Mouse (Mus musculus): Measurements from ENCODE around the gene Gm49510. TPM values are rescaled to one million over a fixed set of nuclear protein-coding genes. Genes with fewer than 3 reads are reported as not detected.
"Not testable (repeated sequence)": the region's sequence is repeated elsewhere in the genome, so short reads cannot be mapped to it uniquely, and the experiment has no call there.

Gene Gm49510
- polyA plus RNA-seq, 1 experiment from 2014 or later, result 0.32 TPM

DNA sequence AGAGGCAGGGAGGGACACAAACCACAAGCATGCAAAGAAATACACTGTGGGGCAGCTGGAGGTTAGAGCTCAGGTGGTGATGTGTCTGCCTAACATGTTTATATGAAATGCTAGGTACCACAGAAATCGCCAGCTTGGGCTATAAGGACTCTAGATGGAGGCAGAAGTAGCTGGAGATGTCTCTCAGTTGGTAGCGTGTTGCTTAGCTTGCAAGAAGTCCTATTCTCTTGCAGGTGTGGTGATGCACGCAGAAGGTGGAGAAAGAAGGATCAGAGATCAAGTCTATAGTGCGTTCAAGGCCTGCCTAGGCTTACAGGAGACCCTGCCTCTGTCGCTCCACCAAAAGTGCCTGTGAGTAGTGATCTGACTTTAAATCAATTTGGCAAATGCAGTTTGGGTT lies 23.9 kb upstream of the Gm49510 start:
- H3K4me1 ChIP-seq (ENCODE audit: control insufficient read depth, insufficient read depth, low read length), result peaks cover 35% of the 10 kb centered on the region
- H3K9ac ChIP-seq (ENCODE audit: low read length), result peak overlapping the region; percentile 93; the same call in 1 of the 2 replicates
- 72% methylated on average over 5 of the region's 5 CpGs for WGBS
- H3K4me2 ChIP-seq (ENCODE audit: low read depth, low read length), result peak overlapping the region; percentile 81
- H3K27me3 ChIP-seq (ENCODE audit: control insufficient read depth, insufficient read depth, low read length), result no peaks in the 10 kb centered on the region
- H3K27ac ChIP-seq (ENCODE audit: low read length), result peak overlapping the region; percentile 99
- H3K4me3 ChIP-seq (replicated peaks; ENCODE audit: low read length), result peak overlapping the region; percentile 78; the same call in 1 of the 2 replicates
- no peaks in the 10 kb centered on the region for H3K36me3 ChIP-seq (ENCODE audit: control insufficient read depth, insufficient read depth, low read length)
- ATAC-seq (ENCODE audit: insufficient read depth, low FRiP score), result no peak
- H3K9me3 ChIP-seq (replicated peaks; ENCODE audit: control insufficient read depth, low read length), result no peaks in the 10 kb centered on the region

- 2% methylated on average over 17 of the region's 17 CpGs for WGBS
- H3K27ac ChIP-seq (ENCODE audit: low read length), result peak overlapping the region; percentile 99
- no peaks in the 10 kb centered on the region for H3K27me3 ChIP-seq (ENCODE audit: control insufficient read depth, insufficient read depth, low read length)
- H3K9me3 ChIP-seq (replicated peaks; ENCODE audit: control insufficient read depth, low read length), result no peaks in the 10 kb centered on the region
- ATAC-seq (ENCODE audit: insufficient read depth, low FRiP score), result peak; percentile 52; the same call in 1 of the 2 replicates
- peak overlapping the region; percentile 78 for H3K4me3 ChIP-seq (replicated peaks; ENCODE audit: low read length)
- H3K9ac ChIP-seq (ENCODE audit: low read length), result peak overlapping the region; percentile 93
- 0 out of 2 replicates have a peak, but pooled peaks cover 2% of the 10 kb centered on the region for H3K36me3 ChIP-seq (ENCODE audit: control insufficient read depth, insufficient read depth, low read length)
- H3K4me1 ChIP-seq (ENCODE audit: control insufficient read depth, insufficient read depth, low read length), result peaks cover 35% of the 10 kb centered on the region
- H3K4me2 ChIP-seq (ENCODE audit: low read depth, low read length), result peak overlapping the region; percentile 81
Observed at GRCm38 (mm10) chr15:78876258-78876696, 23.2 kb upstream of the Gm49510 start.

GRCm38 (mm10) chr15:78876991-78877809 lies 22.3 kb upstream of the Gm49510 start, which contains the start of gene Gga1:
Gene Gga1 (plus strand): TSS chr15:78877190.
- Histone ChIP-seq H3K4me1 (ENCODE audit: control insufficient read depth, insufficient read depth, low read length) (peaks cover 30% of the 10 kb centered on the region), H3K36me3 (ENCODE audit: control insufficient read depth, insufficient read depth, low read length) (peaks cover 10% of the 10 kb centered on the region; the same call in 1 of the 2 replicates), H3K9ac (ENCODE audit: low read length) (peak within 1 kb of the TSS; percentile 93), H3K4me3 (replicated peaks; ENCODE audit: low read length) (peak within 1 kb of the TSS; percentile 78), H3K27ac (ENCODE audit: low read length) (peak within 1 kb of the TSS; percentile 99), H3K27me3 (ENCODE audit: control insufficient read depth, insufficient read depth, low read length) (no peaks in the 10 kb centered on the region), H3K9me3 (replicated peaks; ENCODE audit: control insufficient read depth, low read length) (no peaks in the 10 kb centered on the region), H3K4me2 (ENCODE audit: low read depth, low read length) (peak within 1 kb of the TSS; percentile 87)
- WGBS, result under 1% methylated on average over 71 of the region's 95 CpGs
- peak; percentile 90 for ATAC-seq (ENCODE audit: insufficient read depth, low FRiP score)

- peaks cover 28% of the 10 kb centered on the region for H3K4me1 ChIP-seq (ENCODE audit: control insufficient read depth, insufficient read depth, low read length)
- H3K4me2 ChIP-seq (ENCODE audit: low read depth, low read length), result peak overlapping the region; percentile 87
- H3K36me3 ChIP-seq (ENCODE audit: control insufficient read depth, insufficient read depth, low read length), result peaks cover 10% of the 10 kb centered on the region; the same call in 1 of the 2 replicates
- no peaks in the 10 kb centered on the region for H3K27me3 ChIP-seq (ENCODE audit: control insufficient read depth, insufficient read depth, low read length)
- H3K27ac ChIP-seq (ENCODE audit: low read length), result peak overlapping the region; percentile 99
- H3K9ac ChIP-seq (ENCODE audit: low read length), result peak overlapping the region; percentile 93
- no peaks in the 10 kb centered on the region for H3K9me3 ChIP-seq (replicated peaks; ENCODE audit: control insufficient read depth, low read length)
- peak overlapping the region; percentile 78 for H3K4me3 ChIP-seq (replicated peaks; ENCODE audit: low read length)
- no peak for ATAC-seq (ENCODE audit: insufficient read depth, low FRiP score)
- 0% methylated on average over 17 of the region's 17 CpGs for WGBS
Observed at GRCm38 (mm10) chr15:78877810-78878390, 21.6 kb upstream of the Gm49510 start.

- peak overlapping the region; percentile 23; the same call in 1 of the 2 replicates for H3K9ac ChIP-seq (ENCODE audit: low read length)
- H3K27ac ChIP-seq (ENCODE audit: low read length), result peak overlapping the region; percentile 61
- H3K9me3 ChIP-seq (replicated peaks; ENCODE audit: control insufficient read depth, low read length); ATAC-seq (ENCODE audit: insufficient read depth, low FRiP score); H3K4me3 ChIP-seq (replicated peaks; ENCODE audit: low read length); H3K27me3 ChIP-seq (ENCODE audit: control insufficient read depth, insufficient read depth, low read length): not testable (repeated sequence)
- 22% methylated on average over 7 of the region's 7 CpGs for WGBS
- peak overlapping the region; percentile 19 for H3K4me2 ChIP-seq (ENCODE audit: low read depth, low read length)
- peaks cover 28% of the 10 kb centered on the region for H3K4me1 ChIP-seq (ENCODE audit: control insufficient read depth, insufficient read depth, low read length)
- H3K36me3 ChIP-seq (ENCODE audit: control insufficient read depth, insufficient read depth, low read length), result peaks cover 17% of the 10 kb centered on the region; the same call in 1 of the 2 replicates
Observed at GRCm38 (mm10) chr15:78878792-78879516, 20.5 kb upstream of the Gm49510 start.

GRCm38 (mm10) chr15:78880432-78880831 lies 19.0 kb upstream of the Gm49510 start:
- ATAC-seq (ENCODE audit: insufficient read depth, low FRiP score), result no peak
- no peak overlapping the region for H3K27ac ChIP-seq (ENCODE audit: low read length)
- no peak overlapping the region for H3K4me2 ChIP-seq (ENCODE audit: low read depth, low read length)
- 0 out of 2 replicates have a peak overlapping the region, but pooled peaks have one; percentile 37 for H3K9ac ChIP-seq (ENCODE audit: low read length)
- H3K36me3 ChIP-seq (ENCODE audit: control insufficient read depth, insufficient read depth, low read length), result peaks cover 27% of the 10 kb centered on the region; the same call in 1 of the 2 replicates
- no peaks in the 10 kb centered on the region for H3K27me3 ChIP-seq (ENCODE audit: control insufficient read depth, insufficient read depth, low read length)
- WGBS, result 91% methylated on average over 8 of the region's 8 CpGs
- H3K4me3 ChIP-seq (replicated peaks; ENCODE audit: low read length), result no peak overlapping the region
- no peaks in the 10 kb centered on the region for H3K9me3 ChIP-seq (replicated peaks; ENCODE audit: control insufficient read depth, low read length)
- H3K4me1 ChIP-seq (ENCODE audit: control insufficient read depth, insufficient read depth, low read length), result peaks cover 24% of the 10 kb centered on the region

DNA sequence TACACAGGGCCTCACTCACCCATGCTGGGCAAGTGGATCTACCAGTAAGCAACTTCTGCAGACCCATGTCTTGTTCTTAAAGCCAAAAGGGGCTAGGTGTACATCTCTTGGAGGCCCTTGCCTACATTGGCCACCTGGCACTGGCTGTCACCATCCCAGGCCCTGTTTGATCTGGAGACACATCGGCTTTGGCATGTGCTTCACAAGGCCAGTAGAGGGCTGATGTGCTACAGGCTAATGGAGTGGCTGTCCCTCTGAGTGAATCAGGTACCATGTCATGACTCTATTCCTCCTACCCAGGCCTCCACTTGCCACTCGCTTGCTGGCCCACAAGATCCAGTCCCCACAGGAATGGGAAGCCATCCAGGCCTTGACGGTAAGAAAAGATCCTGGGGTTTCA lies 17.6 kb upstream of the Gm49510 start:
- no peak overlapping the region for H3K4me3 ChIP-seq (replicated peaks; ENCODE audit: low read length)
- 85% methylated on average over 3 of the region's 3 CpGs for WGBS
- no peak overlapping the region for H3K4me2 ChIP-seq (ENCODE audit: low read depth, low read length)
- no peaks in the 10 kb centered on the region for H3K27me3 ChIP-seq (ENCODE audit: control insufficient read depth, insufficient read depth, low read length)
- no peak for ATAC-seq (ENCODE audit: insufficient read depth, low FRiP score)
- H3K4me1 ChIP-seq (ENCODE audit: control insufficient read depth, insufficient read depth, low read length), result peaks cover 12% of the 10 kb centered on the region
- H3K36me3 ChIP-seq (ENCODE audit: control insufficient read depth, insufficient read depth, low read length), result peaks cover 35% of the 10 kb centered on the region; the same call in 1 of the 2 replicates
- no peak overlapping the region for H3K9ac ChIP-seq (ENCODE audit: low read length)
- no peak overlapping the region for H3K27ac ChIP-seq (ENCODE audit: low read length)
- H3K9me3 ChIP-seq (replicated peaks; ENCODE audit: control insufficient read depth, low read length), result no peaks in the 10 kb centered on the region

DNA sequence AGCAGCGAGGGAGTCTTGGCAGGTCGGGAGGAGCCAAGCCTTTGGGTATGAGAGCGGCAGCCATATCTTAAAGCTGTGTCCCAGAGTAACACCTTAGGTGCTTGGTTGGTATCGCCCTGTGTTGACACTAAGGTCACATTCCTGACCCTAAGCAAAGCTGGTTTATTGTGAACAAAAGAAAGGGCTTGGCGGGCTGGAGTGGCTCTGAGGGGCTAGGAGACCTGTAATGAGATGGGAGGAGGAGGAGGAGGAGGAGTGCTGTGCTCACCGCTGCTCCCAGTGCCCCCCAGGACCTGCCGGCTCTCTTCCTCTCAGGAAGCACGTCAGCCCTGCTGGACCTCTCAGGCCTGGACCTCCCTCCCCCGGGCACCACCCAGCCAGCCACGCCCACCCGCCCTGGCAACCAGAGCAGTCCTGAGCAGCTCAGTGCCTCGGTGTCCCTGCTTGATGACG lies 10.0 kb upstream of the Gm49510 start:
- H3K27me3 ChIP-seq (ENCODE audit: control insufficient read depth, insufficient read depth, low read length), result no peaks in the 10 kb centered on the region
- 28% methylated on average over 13 of the region's 13 CpGs for WGBS
- peaks cover 21% of the 10 kb centered on the region; the same call in 1 of the 2 replicates for H3K4me1 ChIP-seq (ENCODE audit: control insufficient read depth, insufficient read depth, low read length)
- peaks cover 29% of the 10 kb centered on the region for H3K36me3 ChIP-seq (ENCODE audit: control insufficient read depth, insufficient read depth, low read length)
- ATAC-seq (ENCODE audit: insufficient read depth, low FRiP score), result peak; percentile 59
- peak overlapping the region; percentile 5; the same call in 1 of the 2 replicates for H3K9ac ChIP-seq (ENCODE audit: low read length)
- no peak overlapping the region for H3K4me3 ChIP-seq (replicated peaks; ENCODE audit: low read length)
- peak overlapping the region; percentile 73 for H3K27ac ChIP-seq (ENCODE audit: low read length)
- H3K4me2 ChIP-seq (ENCODE audit: low read depth, low read length), result no peak overlapping the region
- H3K9me3 ChIP-seq (replicated peaks; ENCODE audit: control insufficient read depth, low read length), result no peaks in the 10 kb centered on the region
